Mouse (Mus musculus) lung, embryonic 16.5 days (tissue): ENCODE results near the gene N4bp3. TPM values are rescaled to one million over a fixed set of nuclear protein-coding genes. Genes with fewer than 3 reads are reported as not detected.
"Not testable (repeated sequence)": the region's sequence is repeated elsewhere in the genome, so short reads cannot be mapped to it uniquely, and the experiment has no call there.

ENCODE experiments used
- ATAC-seq: fragments of 200-750 bp; cut with Nextera tagmentation; 2 replicates; pipeline ENCODE4 v1.8.0; 2017; ENCODE audit warnings: low read depth, mild to moderate bottlenecking, moderate library complexity
- H3K27ac ChIP-seq: fragments of 300-500 bp; sonication (generic); 2 replicates; pipeline ENCODE4 v1.5.1; 2014; ENCODE audit warnings: mild to moderate bottlenecking, control low read depth, low read length
- H3K27me3 ChIP-seq: fragments of 300-500 bp; sonication (generic); 2 replicates; pipeline ENCODE4 v1.6.1; 2014; ENCODE audit warnings: low read depth, low read length, mixed read lengths; ENCODE audit not compliant: control insufficient read depth, insufficient read depth
- H3K36me3 ChIP-seq: fragments of 300-500 bp; sonication (generic); 2 replicates; pipeline ENCODE4 v1.6.1; 2014; ENCODE audit warnings: low read length; ENCODE audit not compliant: control insufficient read depth, insufficient read depth
- H3K4me1 ChIP-seq: fragments of 300-500 bp; sonication (generic); replicated peaks from 2 replicates; pipeline ENCODE4 v1.6.1; 2014; ENCODE audit warnings: low read length, mixed read lengths; ENCODE audit not compliant: control insufficient read depth, insufficient read depth
- H3K4me2 ChIP-seq: fragments of 300-500 bp; sonication (generic); 2 replicates; pipeline ENCODE4 v1.6.1; 2014; ENCODE audit warnings: low read depth, low read length, control low read depth
- H3K4me3 ChIP-seq: fragments of 300-500 bp; sonication (generic); 2 replicates; pipeline ENCODE4 v1.5.1; 2014; ENCODE audit warnings: mild to moderate bottlenecking, low read length, control low read depth
- H3K9ac ChIP-seq: fragments of 300-500 bp; sonication (generic); 2 replicates; pipeline ENCODE4 v1.6.1; 2014; ENCODE audit warnings: low read length, control low read depth
- H3K9me3 ChIP-seq: fragments of 300-500 bp; sonication (generic); 2 replicates; pipeline ENCODE4 v1.6.1; 2016; ENCODE audit warnings: low read length; ENCODE audit not compliant: control insufficient read depth
- WGBS: fragments of 180-500 bp; shearing (Covaris S2); extraction: QIAGEN DNeasy Blood & Tissue Kit; methylation state at CpG from one replicate; pipeline ENCODE4 v1.1.7; 2014; 5-methylcytosine and 5-hydroxymethylcytosine counted together
- polyA plus RNA-seq: library from polyadenylated mRNA; unstranded; fragments of >200 nt; fragmentation: Nextera tagmentation; extraction: Ambion mirVana; gene quantifications from 2 replicates; pipeline ENCODE4 v1.2.1, GENCODE M21; 2015

The N4bp3 gene
- polyA plus RNA-seq, 1 experiment from 2014 or later = 43.5 TPM

- Histone ChIP-seq H3K27me3 (no peaks in the 10 kb centered on the region), H3K27ac (peak overlapping the region; percentile 99), H3K4me3 (peak overlapping the region; percentile 55), H3K9me3 (no peaks in the 10 kb centered on the region), H3K4me2 (peak overlapping the region; percentile 89), H3K9ac (peak overlapping the region; percentile 82), H3K4me1 (peaks cover 13% of the 10 kb centered on the region), H3K36me3 (no peaks in the 10 kb centered on the region)
- WGBS = 18% methylated on average over 7 of the region's 7 CpGs
- peak; percentile 32; the same call in 1 of the 2 replicates for ATAC-seq
Observed at GRCm38 (mm10) chr11:51615129-51615528, 35.5 kb downstream of the N4bp3 start.

- H3K9me3 ChIP-seq = no peaks in the 10 kb centered on the region
- H3K36me3 ChIP-seq = no peaks in the 10 kb centered on the region
- no peak overlapping the region for H3K4me3 ChIP-seq
- H3K27me3 ChIP-seq = no peaks in the 10 kb centered on the region
- peaks cover 13% of the 10 kb centered on the region for H3K4me1 ChIP-seq
- 69% methylated on average over 8 of the region's 8 CpGs for WGBS
- H3K4me2 ChIP-seq = no peak overlapping the region
- no peak overlapping the region for H3K9ac ChIP-seq
- H3K27ac ChIP-seq = peak overlapping the region; percentile 99
- no peak for ATAC-seq
Observed at GRCm38 (mm10) chr11:51614256-51614655, 36.4 kb downstream of the N4bp3 start.

GRCm38 (mm10) chr11:51609940-51610339 is 40.7 kb downstream of the N4bp3 start:
- not testable (repeated sequence) for H3K4me3 ChIP-seq, H3K36me3 ChIP-seq, H3K9me3 ChIP-seq, H3K9ac ChIP-seq, H3K27ac ChIP-seq, ATAC-seq, H3K27me3 ChIP-seq, H3K4me2 ChIP-seq
- peaks cover 16% of the 10 kb centered on the region for H3K4me1 ChIP-seq
- WGBS = 83% methylated on average over 5 of the region's 5 CpGs

GRCm38 (mm10) chr11:51609266-51609909 is 41.3 kb downstream of the N4bp3 start:
- peaks cover 17% of the 10 kb centered on the region for H3K4me1 ChIP-seq
- WGBS = 59% methylated on average over 3 of the region's 3 CpGs
- peaks cover 9% of the 10 kb centered on the region for H3K36me3 ChIP-seq
- no peak overlapping the region for H3K9ac ChIP-seq
- no peaks in the 10 kb centered on the region for H3K27me3 ChIP-seq
- no peak overlapping the region for H3K27ac ChIP-seq
- no peak overlapping the region for H3K4me2 ChIP-seq
- ATAC-seq = no peak
- no peaks in the 10 kb centered on the region for H3K9me3 ChIP-seq
- H3K4me3 ChIP-seq = no peak overlapping the region

- H3K27ac ChIP-seq = peak overlapping the region; percentile 90
- 4% methylated on average over 15 of the region's 15 CpGs for WGBS
- H3K4me3 ChIP-seq = peak overlapping the region; percentile 76
- H3K4me1 ChIP-seq = peaks cover 24% of the 10 kb centered on the region
- H3K9ac ChIP-seq = peak overlapping the region; percentile 93
- peak overlapping the region; percentile 77 for H3K4me2 ChIP-seq
- H3K36me3 ChIP-seq = peaks cover 30% of the 10 kb centered on the region
- no peaks in the 10 kb centered on the region for H3K9me3 ChIP-seq
- no peaks in the 10 kb centered on the region for H3K27me3 ChIP-seq
- ATAC-seq = peak; percentile 51
Observed at GRCm38 (mm10) chr11:51607096-51607738, 43.4 kb downstream of the N4bp3 start.

GRCm38 (mm10) chr11:51606447-51607095 is 44.1 kb downstream of the N4bp3 start, which contains the start of gene Hnrnpab:
Hnrnpab (minus strand) TSS chr11:51606847.
- H3K27me3 ChIP-seq = no peaks in the 10 kb centered on the region
- peak within 1 kb of the TSS; percentile 97 for H3K27ac ChIP-seq
- peak within 1 kb of the TSS; percentile 76 for H3K4me3 ChIP-seq
- peak within 1 kb of the TSS; percentile 84 for H3K4me2 ChIP-seq
- no peaks in the 10 kb centered on the region for H3K9me3 ChIP-seq
- H3K4me1 ChIP-seq = peaks cover 24% of the 10 kb centered on the region
- peak; percentile 95 for ATAC-seq
- peaks cover 36% of the 10 kb centered on the region for H3K36me3 ChIP-seq
- whole genome bisulfite sequencing = under 1% methylated on average over 71 of the region's 91 CpGs
- H3K9ac ChIP-seq = peak within 1 kb of the TSS; percentile 93

- under 1% methylated on average over 64 of the region's 81 CpGs for WGBS
- peak overlapping the region; percentile 97 for H3K27ac ChIP-seq
- H3K9me3 ChIP-seq = no peaks in the 10 kb centered on the region
- H3K9ac ChIP-seq = peak overlapping the region; percentile 90
- peak; percentile 87 for ATAC-seq
- H3K4me2 ChIP-seq = peak overlapping the region; percentile 84
- peak overlapping the region; percentile 76 for H3K4me3 ChIP-seq
- H3K27me3 ChIP-seq = no peaks in the 10 kb centered on the region
- H3K4me1 ChIP-seq = peaks cover 24% of the 10 kb centered on the region
- H3K36me3 ChIP-seq = peaks cover 43% of the 10 kb centered on the region
Observed at GRCm38 (mm10) chr11:51605602-51606446, 44.8 kb downstream of the N4bp3 start.

- peak overlapping the region; percentile 6; the same call in 1 of the 2 replicates for H3K9ac ChIP-seq
- no peak for ATAC-seq
Observed at GRCm38 (mm10) chr11:51602253-51602652, 48.4 kb downstream of the N4bp3 start.

More at GRCm38 (mm10) chr11:51602253-51602652, 48.4 kb downstream of the N4bp3 start:
- 81% methylated on average over 3 of the region's 3 CpGs for WGBS
- peaks cover 73% of the 10 kb centered on the region for H3K36me3 ChIP-seq
- no peak overlapping the region for H3K4me2 ChIP-seq
- H3K4me1 ChIP-seq = peaks cover 19% of the 10 kb centered on the region
- no peaks in the 10 kb centered on the region for H3K27me3 ChIP-seq
- no peak overlapping the region for H3K27ac ChIP-seq
- no peak overlapping the region for H3K4me3 ChIP-seq
- H3K9me3 ChIP-seq = no peaks in the 10 kb centered on the region
